Mouse (Mus musculus) c-Kit-positive CD71-positive TER-119-positive erythroid progenitor cells, embryonic 14.5 days (primary cell): ENCODE data around the gene Mybbp1a.
A peak's percentile ranks its signal among the peaks of the same experiment; 100 is the strongest.
"Not testable (repeated sequence)": the region's sequence is repeated elsewhere in the genome, so short reads cannot be mapped to it uniquely, and the experiment has no call there.

Source experiments
- DNase-seq: peaks from one replicate; pipeline ENCODE4 v3.0.0-alpha.2; 2013; ENCODE audit warnings: low spot score

Mybbp1a gene

DNA sequence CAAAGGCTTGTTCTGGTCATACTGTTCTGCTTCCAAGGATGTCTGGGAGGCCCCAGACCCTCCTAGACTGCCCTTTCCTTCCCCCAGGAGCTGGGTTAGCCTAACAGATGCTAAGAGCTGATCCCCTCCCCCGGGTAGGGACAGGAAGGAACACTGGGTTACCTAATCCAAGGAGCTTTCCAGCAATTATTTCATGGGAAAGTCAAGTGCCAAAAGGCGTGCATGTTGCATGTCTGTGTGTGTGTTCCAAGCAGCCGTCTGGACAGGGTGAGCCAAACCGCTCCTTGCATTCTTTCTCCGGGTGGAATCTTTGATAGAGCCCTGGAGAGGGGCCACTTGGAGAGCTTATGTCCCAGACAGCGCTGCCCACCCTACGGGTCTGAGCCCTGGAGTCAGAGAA lies 28.1 kb upstream of the Mybbp1a start:
- no peak for DNase-seq

DNA sequence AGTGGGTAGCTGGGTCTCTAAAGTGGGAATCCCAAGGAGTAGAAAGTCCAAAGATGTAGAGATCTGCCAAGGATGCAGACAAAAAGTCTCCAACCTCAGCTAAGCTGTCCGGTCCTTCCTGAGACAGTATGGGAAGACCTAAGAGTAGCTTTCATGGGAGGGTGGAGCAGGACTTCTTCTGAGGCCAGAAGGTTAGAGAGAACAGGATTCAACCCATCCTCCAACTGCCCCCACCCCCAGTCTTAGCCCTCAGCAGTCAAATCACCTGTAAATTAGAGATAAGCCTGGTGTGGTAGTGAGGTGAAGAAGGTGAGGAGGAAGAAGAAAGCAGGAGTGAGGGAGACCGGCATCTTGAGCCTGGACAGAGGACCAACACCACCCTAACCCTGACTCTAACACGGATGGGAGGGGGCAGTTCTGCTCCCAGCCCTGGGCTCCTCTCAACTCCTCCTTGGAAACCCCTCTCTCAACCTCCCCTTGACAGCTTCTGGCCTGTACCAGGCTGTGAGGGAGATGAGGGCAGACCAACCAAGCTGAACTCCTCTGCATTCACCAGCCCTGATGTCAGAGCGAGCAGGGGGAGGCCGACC lies 27.5 kb upstream of the Mybbp1a start:
- DNase-seq: no peak

DNA sequence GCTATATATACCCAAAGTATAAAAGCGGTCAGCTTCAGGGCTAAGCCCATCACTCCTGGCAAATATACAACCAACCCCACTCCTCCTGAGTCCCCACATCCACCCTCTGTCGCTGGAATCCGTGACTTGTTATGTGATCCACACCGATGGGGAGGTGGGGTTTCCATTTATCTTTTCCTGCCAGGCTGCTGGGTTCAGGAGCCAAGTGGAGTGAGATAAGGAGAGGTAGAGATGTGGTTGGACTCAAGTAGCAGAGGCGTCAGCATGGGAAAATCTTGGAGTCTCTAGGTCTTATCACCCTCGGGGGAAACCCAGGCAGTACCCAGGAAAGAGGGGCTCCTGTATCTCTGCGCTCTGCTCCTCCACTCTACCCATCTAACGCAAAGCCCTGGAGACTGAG lies 26.0 kb upstream of the Mybbp1a start:
- peak; percentile 77 for DNase-seq

GRCm38 (mm10) chr11:72416666-72417065 lies 24.5 kb upstream of the Mybbp1a start:
- DNase-seq: no peak

- DNase-seq: no peak
Observed at GRCm38 (mm10) chr11:72417376-72417775, 23.8 kb upstream of the Mybbp1a start.

DNA sequence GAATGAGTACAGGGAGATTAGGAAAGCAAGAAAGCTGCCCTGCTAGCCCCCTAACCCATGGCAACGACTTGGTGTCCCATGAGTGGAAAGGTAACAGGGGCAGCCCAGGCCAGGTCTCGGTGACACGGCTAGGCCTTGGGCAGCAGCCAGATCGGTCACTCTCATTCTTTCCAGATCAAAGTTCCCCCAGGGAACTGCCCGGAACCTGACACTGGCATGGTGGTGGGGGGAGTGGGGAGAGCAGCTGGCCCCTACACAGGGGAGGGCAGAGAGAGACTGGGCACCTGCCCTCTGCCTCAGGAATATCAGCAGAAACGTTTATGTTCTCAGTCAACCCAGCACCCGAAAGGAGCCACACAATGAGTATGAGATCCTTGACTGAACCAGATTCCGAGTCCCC lies 22.9 kb upstream of the Mybbp1a start:
- DNase-seq: no peak

DNA sequence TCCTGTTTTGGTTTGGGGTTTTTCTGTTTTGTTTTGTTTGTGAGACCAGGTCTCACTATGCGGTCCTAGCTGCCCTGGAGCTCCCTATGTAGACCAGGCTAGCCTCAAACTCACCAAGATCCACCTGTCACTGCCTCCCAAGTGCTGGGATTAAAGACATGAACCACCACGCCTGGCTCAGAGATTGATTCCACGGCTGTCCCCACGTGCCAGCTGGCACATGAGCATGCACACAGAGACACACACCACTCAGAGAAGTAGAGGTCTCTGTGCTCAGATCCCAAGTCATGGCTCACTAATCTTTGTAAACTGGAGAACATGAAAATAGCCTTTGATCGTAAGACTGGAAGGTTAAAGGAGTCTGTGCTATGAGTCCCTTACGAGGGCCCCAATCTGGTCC lies 22.1 kb upstream of the Mybbp1a start:
- DNase-seq: no peak

DNA sequence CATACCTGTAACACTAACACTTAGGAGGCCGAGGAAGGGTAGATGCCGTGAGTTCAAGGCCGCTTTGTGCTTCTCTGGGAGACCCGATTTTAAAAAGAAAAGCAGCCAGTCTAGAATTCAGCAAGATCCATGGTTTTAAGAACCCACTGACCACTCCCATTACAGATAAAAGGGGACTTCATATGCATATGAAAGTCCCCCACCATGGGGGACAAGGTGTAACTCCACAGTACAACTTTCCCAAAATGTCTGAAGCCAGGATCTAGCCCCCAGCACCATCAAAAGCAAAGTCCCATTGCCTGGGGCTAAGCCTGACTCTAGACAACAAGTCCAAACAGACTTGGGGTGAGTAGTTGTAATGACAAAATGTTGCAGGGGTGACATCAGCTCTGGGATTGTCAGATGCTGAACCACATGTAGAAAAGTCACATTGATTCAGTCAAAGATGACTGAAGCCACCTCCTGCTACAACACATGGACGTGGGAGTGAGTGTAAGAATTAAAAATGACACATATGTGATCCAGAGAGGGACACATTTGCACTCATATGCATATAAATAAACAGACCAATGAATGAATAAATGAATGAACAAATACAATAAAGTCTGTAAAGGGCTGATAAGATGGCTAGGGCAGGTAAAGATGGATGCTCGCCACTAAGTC lies 20.6 kb upstream of the Mybbp1a start:
- no peak for DNase-seq

DNA sequence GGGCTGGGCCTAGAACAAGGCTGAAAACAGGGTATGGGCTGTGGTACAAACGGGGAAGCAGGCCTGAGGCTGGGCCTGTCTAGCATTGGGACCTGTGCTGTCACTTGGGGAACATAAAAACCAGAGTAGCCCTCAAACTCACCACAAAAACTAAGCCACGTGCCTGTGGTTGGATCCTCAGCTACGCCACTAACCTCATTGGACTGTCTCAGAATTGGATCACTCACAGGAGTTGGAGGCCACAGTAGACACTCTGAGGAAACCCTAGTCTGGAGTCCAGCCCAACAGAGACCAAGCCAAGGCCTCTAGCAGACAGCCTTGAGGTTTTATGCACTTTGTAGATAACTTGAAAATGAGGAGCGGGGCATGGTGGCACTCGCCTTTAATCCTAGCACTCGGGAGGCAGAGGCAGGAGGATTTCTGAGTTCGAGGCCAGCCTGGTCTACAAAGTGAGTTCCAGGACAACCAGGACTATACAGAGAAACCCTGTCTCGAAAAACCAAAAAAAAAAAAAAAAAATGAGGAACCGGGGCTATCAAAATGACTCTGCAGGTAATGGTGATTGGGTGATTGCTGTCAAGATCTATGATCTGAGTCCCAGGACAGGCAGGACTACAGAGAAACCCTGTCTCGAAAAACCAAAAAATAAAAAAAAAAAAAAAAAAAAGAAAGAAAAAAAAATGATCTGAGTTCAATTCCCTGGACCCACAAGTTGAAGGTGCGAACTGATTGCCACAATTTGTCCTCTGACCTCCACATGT lies 19.5 kb upstream of the Mybbp1a start:
- no peak for DNase-seq

GRCm38 (mm10) chr11:72423686-72424085 lies 17.5 kb upstream of the Mybbp1a start:
- no peak for DNase-seq

DNA sequence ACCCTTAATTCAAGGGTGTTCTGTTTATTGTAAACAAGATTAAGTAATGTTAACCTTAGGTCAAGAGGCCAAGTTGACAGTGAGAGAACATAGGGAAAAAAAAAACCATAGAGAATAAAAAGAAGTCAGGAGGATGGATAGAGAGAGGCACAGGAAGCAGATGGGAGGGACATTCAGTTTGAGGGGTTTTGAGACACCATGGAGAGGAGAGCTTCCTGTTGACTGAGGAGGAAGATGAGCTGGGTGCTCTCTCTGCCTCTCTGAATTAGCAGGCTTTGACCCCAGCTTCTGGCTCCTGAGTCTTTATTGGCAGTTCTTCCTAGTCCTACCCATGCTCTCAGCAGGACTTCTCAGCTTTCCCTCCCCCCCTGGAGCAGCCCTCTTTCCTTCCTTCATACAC lies 16.0 kb upstream of the Mybbp1a start:
- DNase-seq: no peak

GRCm38 (mm10) chr11:72426884-72427283 lies 14.3 kb upstream of the Mybbp1a start:
- no peak for DNase-seq

- peak; percentile 88 for DNase-seq
Observed at GRCm38 (mm10) chr11:72428694-72429093, 12.5 kb upstream of the Mybbp1a start.

DNA sequence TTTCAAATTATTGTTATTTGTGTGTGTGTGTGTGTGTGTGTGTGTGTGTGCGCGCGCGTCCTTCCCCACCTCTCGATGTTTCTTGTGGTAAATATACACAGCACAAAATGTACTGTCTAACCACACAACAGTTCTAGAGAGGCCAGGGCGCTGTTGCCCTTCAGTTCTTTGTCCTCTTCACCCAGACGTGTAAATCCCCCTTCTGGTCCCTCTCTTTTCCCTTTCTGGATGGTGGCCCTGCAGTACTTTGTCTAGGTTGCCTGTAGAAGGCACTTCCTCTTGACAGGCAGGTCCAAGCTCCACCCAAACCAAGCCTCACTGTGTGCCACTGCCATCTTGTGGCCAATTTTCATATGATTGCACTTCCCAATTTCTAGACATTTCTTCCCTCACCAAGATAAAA lies 11.9 kb upstream of the Mybbp1a start:
- peak; percentile 80 for DNase-seq

- not testable (repeated sequence) for DNase-seq
Observed at GRCm38 (mm10) chr11:72430311-72431068, 10.7 kb upstream of the Mybbp1a start.

- DNase-seq: no peak
Observed at GRCm38 (mm10) chr11:72434963-72435693, 6.0 kb upstream of the Mybbp1a start, which contains the start of gene Ggt6. Ggt6 (plus strand) TSS chr11:72435526.

GRCm38 (mm10) chr11:72435694-72436045 lies 5.5 kb upstream of the Mybbp1a start:
- no peak for DNase-seq

DNA sequence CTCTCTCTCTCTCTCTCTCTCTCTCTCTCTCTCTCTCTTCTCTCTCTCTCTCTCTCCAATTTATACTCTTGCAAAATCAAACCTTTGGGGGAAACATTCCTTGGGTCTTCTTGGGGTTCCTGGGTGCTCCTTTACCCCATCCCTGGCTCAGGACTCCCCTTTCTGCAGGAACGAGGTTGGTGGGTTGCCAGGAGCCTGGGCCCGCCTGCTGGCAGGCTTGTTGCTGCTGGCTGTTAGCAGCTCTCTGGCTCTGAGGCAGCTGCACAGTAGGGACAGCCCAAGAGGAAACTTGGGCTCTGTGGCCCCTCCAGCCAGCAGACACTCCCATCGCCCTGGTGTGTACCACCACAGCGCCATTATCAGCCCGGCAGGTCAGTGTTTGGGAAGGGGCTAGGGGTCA lies 4.9 kb upstream of the Mybbp1a start:
- DNase-seq: no peak

- no peak for DNase-seq
Observed at GRCm38 (mm10) chr11:72436756-72437650, 4.2 kb upstream of the Mybbp1a start.

DNA sequence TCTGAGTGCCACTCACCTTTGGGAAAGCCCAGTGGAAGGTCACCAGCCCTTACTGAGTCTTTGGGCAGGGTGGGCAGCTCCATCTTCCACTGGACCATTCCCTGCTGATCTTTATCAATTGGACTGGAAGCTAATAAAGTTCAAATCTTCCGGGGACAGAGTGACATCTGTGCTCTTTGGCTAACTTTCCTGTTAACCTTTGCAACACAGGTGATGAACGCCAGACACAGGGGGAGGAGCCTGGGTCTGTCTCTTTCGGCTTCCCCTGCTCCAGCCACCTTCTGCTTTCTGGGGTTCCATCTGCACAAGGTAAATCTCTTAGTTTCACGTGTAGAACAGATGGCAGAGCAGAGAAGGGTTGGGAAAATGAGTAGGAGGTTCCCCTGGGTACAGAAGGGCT lies 2.7 kb upstream of the Mybbp1a start:
- DNase-seq: no peak

GRCm38 (mm10) chr11:72440597-72440964 lies 574 bp upstream of the Mybbp1a start:
- DNase-seq: not testable (repeated sequence)
